Mouse (Mus musculus) brain, embryonic 18.5 days (tissue): Measurements from ENCODE around the gene Lhpp.

ENCODE experiments used
- DNase-seq: peaks from one replicate; pipeline ENCODE4 v3.0.0-alpha.2; 2012; ENCODE audit warnings: low read depth, low spot score

Lhpp gene

GRCm38 (mm10) chr7:132736099-132736862 lies 125.8 kb downstream of the Lhpp start:
- no peak for DNase-seq

- no peak for DNase-seq
Observed at GRCm38 (mm10) chr7:132738844-132739243, 128.4 kb downstream of the Lhpp start.

- DNase-seq: no peak
Observed at GRCm38 (mm10) chr7:132739829-132740228, 129.4 kb downstream of the Lhpp start.

- no peak for DNase-seq
Observed at GRCm38 (mm10) chr7:132742912-132743311, 132.5 kb downstream of the Lhpp start.

- DNase-seq: no peak
Observed at GRCm38 (mm10) chr7:132747096-132747495, 136.7 kb downstream of the Lhpp start.

- no peak for DNase-seq
Observed at GRCm38 (mm10) chr7:132748076-132748769, 137.8 kb downstream of the Lhpp start.

- DNase-seq: no peak
Observed at GRCm38 (mm10) chr7:132749504-132749903, 139.1 kb downstream of the Lhpp start.

GRCm38 (mm10) chr7:132751716-132752115 lies 141.3 kb downstream of the Lhpp start:
- DNase-seq: no peak

GRCm38 (mm10) chr7:132753518-132754388 lies 143.3 kb downstream of the Lhpp start:
- no peak for DNase-seq

GRCm38 (mm10) chr7:132754389-132754750 lies 143.9 kb downstream of the Lhpp start:
- DNase-seq: no peak
